Mouse (Mus musculus): ENCODE data around the gene Tmem95. TPM values are rescaled to one million over a fixed set of nuclear protein-coding genes. Genes with fewer than 3 reads are reported as not detected.

Tmem95 gene
- total RNA-seq, 2 experiments from 2014 or later = not detected

GRCm38 (mm10) chr11:69911701-69912100 lies 33.9 kb upstream of the Tmem95 start:
- no peak for DNase-seq (ENCODE audit: low spot score in 2 of 2)

DNA sequence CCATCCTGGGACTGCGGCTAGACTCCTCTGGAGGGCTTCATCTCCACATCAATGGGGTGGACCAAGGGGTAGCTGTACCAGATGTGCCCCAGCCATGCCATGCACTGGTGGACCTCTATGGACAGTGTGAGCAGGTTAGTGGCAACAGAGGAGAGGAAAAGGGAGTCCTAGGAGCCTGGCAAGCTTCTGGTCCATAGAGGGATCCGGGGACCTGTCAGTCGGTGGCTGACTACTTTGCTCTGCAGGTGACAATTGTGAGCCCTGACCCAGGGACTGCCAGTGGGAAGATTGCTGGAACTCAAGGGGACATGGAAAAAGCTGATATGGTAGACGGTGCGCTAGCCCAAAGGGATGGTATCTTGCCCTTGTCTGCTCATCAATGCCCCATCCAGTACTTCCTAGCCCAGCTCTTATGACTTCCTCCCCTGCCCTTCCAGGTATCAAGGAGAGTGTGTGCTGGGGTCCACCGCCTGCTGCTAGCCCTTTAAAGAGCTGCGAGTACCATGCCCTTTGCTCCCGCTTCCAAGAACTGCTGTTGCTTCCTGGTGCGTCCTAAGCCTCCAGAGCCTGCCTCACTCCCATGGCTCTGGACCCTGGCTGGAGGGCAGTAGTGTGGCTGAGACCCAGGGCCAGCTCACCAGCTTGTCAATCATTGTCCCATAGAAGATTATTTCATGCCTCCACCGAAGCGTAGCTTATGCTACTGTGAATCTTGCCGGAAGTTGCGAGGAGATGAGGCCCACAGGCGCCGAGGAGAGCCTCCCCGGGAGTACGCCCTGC lies 33.2 kb upstream of the Tmem95 start:
- no peak for DNase-seq (ENCODE audit: low spot score in 2 of 2)

DNA sequence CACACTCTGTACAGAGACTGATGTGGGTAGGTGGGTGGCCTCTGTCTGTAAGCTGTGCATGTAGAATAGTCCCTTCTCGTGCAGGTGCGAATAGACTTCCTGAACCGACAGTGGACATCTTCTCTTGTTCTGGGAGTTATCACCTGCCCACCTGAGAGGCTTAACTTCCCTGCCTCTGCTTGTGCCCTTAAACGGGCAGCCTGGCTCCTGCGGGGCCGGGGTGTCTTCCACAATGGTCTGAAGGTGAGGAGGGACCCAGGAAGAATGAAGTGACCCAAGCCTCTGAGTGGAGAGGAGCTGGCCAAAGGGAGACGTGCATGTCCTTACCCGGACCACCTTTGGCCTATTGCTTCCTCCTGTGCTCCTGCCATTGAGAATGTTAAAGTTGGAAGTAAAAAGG lies 32.4 kb upstream of the Tmem95 start:
- DNase-seq (ENCODE audit: low spot score in 2 of 2) = no peak

DNA sequence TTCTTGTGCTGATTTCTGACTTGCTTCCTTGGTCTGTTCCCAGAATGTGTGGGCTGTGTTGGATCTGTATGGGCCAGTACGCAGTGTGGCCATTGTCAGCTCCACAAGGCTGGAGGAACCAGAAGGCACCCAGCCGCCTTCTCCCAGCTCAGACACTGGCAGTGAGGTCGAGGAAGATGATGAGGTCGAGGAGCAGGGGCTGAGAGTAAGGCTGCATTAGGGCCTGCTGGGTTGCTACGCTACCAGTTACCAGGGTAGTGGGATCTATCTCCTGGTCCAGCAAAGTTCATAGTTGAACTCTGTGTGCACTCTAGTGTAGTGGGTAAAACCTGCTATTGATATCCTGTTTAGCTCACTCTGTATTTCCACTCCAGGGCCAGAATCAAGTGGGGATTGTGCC lies 31.4 kb upstream of the Tmem95 start:
- DNase-seq (ENCODE audit: low spot score in 2 of 2) = no peak

DNA sequence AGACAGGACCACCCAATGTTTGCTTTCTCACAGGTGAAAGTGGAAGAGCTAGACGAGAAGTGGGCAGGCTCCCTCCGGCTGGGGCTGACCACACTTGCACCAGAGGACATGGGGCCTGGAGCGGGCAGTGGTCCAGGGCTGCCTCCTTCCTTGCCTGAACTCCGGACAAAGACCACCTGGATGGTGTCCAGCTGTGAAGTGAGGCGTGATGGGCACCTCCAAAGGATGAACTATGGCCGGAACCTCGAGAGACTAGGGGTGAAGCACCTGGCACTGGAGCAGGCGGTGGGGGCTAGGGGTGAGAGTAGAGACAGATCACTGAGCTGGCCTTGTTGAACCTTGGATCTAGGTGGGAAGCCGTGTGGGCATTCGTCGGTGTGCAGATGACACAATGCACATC lies 30.8 kb upstream of the Tmem95 start:
- no peak for DNase-seq (ENCODE audit: low spot score in 2 of 2)

DNA sequence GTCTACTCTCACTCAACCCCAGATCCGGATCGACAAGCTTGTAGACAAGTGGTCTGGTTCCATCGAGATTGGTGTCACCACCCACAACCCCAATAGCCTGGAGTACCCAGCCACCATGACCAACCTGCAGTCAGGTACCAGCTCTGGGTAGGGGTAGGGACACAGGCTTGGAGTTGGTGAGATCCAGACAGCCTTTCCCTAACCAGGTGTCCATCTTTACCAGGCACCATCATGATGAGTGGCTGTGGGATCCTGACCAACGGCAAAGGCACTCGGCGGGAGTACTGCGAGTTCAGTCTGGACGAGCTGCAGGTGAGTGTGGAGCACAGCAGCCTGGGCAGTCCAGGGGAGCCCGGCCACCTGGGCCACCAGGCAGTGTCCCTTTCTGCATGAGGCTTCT lies 26.5 kb upstream of the Tmem95 start:
- DNase-seq (ENCODE audit: low spot score in 2 of 2) = no peak

GRCm38 (mm10) chr11:69902972-69903371 lies 25.2 kb upstream of the Tmem95 start:
- DNase-seq (ENCODE audit: low spot score in 2 of 2) = no peak

GRCm38 (mm10) chr11:69901993-69902392 lies 24.2 kb upstream of the Tmem95 start:
- no peak for DNase-seq (ENCODE audit: low spot score in 2 of 2)

DNA sequence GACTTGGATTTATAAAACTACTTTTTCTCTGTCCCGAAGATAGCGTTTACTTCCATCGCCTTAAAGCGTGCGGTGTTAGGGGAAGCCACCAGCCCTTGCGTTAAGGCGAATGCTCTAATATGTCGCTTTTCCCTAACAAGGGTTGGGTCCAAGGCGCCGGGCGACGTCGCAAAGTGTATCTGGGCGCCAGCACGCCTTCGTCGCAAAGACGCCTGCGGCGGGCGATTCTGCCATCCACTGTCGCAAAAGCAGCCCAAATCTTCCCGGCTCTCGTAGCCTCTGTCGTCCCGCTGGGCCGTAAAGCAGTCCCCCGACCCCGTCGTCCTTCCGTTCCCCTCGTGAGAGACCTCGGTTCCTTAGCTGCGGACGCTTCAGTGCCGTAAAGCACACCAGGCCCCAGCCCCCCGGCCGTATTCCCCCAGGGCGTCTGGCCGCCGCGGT lies 23.6 kb upstream of the Tmem95 start:
- DNase-seq (ENCODE audit: low spot score in 2 of 2) = peak; percentile 81 to 87

DNA sequence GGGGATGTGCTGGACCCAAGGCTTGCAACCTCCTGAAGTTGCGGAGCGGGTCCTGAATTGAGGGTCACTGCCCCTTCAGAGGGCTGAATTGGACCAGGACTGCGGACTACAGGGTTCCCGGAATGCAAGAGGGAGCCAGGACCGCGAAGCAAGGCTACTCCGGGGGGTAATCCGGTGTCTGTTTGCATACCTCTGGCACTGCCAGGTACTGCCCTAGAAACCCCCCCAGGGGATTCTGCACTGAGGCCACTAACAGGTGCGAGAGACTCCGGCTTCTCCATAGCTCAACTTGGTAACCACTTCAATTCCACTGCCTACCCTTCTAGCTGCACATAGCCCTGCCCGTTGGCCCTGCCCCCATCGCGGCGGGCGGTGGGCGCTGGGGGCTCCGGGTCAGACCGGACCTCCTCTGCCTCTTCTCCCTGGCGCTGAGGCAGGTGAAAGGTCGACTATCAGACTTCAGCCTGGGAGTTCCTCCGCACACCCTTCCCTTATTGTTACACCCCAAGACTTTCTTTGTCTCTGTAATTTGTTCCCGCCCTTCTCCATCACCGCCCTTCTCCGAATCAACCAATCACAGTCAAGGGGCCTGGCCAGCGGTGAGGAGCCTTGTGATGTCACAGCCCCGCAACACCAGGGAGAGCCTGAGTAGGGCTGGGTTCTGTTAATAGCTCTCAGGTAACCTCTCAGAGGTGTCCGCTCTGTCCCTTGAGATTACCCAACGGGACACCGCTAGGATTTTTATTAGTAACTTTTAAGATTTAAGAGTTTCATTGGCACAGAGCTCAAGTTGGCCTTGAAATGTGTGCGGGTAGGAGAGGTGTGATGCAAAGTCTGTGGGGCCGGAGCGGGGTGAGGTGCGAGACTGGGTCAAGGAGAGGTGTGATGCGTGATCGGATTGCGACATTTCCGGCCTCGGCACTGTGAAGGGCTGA lies 22.9 kb upstream of the Tmem95 start, which contains the start of the genes 2810408A11Rik and Neurl4:
2810408A11Rik (minus strand) TSS at position 517 of the 935 bp plus-strand sequence.
Neurl4 (plus strand) TSS at position 602 of the 935 bp plus-strand sequence.
- peak; percentile 71 to 72 for DNase-seq (ENCODE audit: low spot score in 2 of 2)

DNA sequence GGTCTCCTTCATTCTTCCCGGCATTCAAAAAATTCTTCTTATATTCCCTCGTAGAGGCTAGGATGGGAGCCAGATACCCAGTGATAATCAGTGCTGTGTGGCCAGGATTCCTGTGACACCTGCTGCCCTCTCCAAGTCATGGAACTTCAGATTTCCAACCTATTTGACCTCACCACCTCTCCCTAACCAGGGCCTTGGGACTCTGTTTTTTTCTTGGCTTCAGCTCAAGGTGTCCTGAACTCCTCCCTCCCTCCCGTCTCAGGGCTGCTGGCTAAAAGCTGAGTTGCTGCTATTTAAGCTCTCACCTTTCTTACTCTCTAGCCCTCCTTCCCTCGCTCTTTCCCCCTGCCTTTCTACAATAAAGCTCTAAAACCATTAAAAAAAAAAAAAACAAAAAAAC lies 22.1 kb upstream of the Tmem95 start:
- DNase-seq (ENCODE audit: low spot score in 2 of 2) = no peak

DNA sequence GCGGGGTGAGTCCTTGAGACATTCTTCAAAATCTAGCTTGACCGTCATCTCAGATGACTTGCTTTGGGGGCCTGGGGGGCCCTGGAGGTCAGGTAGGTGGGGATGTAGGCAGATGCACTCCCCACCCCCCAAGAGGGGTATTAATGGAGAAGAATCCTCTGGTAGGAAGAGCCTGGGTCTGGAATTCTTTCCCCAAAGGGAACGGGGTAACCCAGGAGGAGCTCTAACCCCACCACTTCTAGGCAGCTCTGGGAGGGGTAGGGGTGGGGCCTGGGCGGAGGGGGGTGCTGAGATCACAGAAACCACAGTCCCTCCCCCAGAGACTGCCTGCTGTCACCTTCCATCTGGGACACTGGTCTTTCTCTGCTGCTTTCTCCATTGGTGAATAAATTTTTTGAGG lies 17.5 kb upstream of the Tmem95 start, which contains the start of gene Acap1:
Acap1 (minus strand) TSS at position 249 of the 400 bp plus-strand sequence.
- no peak for DNase-seq (ENCODE audit: low spot score in 2 of 2)

DNA sequence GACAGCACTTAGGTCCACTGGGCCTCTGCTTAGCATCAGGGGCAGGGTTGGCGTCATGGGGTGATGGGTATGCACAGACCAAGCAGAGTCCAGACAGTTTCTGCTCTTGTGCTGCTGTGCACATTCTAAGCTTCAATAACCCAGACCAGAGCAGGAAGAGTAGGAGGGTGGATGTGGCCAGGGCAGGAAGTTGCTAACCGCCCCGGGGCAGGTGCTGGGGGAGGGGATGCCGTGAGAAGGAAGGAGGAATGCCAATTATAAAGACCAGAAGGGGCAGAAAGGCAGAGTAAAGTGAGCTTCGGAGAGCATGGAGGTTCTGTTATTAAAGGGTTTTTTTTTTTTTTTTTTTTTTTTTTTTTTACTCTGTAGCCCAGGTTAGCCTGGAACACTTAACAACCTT lies 16.9 kb upstream of the Tmem95 start:
- DNase-seq (ENCODE audit: low spot score in 2 of 2) = no peak

- no peak for DNase-seq (ENCODE audit: low spot score in 2 of 2)
Measured at GRCm38 (mm10) chr11:69891482-69891881, 13.7 kb upstream of the Tmem95 start.

DNA sequence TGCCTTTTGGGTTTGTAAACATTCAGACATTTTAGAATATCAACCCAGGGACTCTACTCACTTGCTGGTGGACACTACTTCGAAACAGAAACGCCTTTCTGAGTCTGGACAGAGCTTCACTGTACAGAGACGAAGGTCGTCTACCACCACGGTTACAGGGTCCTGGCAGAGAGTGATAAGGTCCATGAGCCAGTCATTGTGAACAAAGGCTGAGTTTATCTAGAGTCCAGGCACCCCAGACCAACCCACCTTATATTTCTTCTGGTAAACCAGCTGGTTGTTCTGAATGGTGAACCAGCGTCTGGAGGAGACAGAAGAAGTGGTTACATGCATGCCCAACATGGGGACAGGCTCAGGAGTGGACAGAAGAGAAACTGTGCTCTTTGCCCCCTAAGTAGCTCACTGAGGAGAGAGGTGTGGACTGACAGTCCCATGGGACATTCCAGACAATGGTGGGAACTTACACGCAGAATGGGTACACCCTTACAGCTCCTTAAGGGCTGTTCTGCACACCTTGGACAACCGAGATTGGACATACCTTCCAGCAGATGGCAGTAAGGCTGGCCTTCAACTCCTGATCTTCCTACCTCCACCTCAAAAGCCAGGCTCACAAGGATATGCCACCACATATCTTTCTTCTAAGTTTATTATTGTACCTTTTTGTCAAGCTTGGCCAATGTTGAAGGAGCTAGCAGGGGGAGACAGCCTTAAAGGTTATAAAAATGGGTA lies 9.3 kb upstream of the Tmem95 start:
- DNase-seq (ENCODE audit: low spot score in 2 of 2) = no peak

- DNase-seq (ENCODE audit: low spot score in 2 of 2) = no peak
Measured at GRCm38 (mm10) chr11:69884663-69885062, 6.8 kb upstream of the Tmem95 start.

DNA sequence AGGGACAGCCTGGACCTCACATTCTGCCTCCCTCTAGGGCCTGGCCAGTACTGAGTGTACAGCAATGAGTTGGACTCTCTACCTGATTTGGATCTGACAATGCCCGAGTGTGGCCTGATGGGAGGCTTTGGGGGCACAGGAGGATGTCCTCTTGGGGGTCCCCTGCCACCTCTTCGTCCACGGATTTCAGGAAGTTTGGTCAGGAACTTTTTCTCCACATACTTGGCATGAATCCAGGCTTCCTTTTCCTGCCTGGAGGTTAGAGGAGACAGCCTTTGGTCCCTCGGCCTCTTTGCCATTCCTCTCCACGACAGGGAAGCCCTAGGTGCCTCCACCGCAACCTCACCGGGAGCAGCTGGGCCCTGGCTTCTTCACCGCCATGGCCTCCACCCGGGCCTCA lies 6.4 kb upstream of the Tmem95 start:
- no peak for DNase-seq (ENCODE audit: low spot score in 2 of 2)

DNA sequence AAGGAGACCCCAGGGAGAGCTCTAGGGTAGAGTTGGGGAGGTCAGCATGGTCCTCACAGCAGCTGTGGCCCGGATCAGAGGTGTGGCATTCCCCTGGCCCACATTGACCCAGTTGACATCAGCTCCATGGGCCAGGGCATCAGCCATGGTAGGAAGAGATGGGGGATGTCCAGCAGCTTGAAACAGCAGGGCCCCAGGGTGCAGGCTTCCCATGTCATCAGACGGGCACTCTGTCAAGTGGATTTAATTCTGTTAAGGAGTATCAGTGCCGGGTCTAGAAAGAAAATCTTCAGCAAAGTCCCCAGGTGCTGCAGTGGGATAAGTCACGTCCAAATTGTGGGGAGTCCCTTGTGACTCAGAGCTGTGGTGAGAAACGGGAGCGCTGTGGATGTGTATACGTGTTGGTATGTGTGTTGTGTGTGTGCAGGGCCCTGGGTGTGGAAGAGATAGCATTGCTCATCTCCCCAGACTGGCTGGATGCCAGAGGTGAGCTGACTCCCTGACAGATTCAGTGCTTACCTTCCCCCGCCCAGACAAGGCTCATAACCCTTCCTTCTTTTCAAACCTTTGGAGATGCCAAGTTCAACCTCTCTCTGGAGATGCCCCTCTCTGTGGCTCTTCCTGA lies 5.8 kb upstream of the Tmem95 start:
- DNase-seq (ENCODE audit: low spot score in 2 of 2) = no peak

DNA sequence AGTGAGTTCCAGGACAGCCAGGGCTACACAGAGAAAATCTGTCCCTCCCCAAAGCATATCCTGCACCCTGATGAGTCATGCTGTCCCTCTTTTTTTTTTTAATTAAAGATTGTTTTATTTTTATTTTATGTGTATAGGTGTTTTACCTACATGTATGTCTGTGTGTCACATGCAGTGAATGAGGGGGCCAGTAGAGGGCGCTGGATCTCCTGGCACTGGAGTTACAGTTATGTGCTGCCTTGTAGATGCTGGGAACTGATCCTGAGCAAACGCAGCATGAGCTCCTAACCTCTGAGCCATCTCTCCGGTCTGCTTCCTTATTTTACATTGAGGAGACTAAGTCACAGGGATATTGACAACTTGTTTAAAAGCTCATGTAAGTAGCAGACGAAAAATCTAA lies 5.2 kb upstream of the Tmem95 start:
- no peak for DNase-seq (ENCODE audit: low spot score in 2 of 2)

- DNase-seq (ENCODE audit: low spot score in 2 of 2) = no peak
Measured at GRCm38 (mm10) chr11:69881787-69882670, 4.2 kb upstream of the Tmem95 start.

Data from adrenal gland, adult 18-20 months (tissue).